ENCODE assay signal across 22 mouse cellular contexts in the genomic region with DNA sequence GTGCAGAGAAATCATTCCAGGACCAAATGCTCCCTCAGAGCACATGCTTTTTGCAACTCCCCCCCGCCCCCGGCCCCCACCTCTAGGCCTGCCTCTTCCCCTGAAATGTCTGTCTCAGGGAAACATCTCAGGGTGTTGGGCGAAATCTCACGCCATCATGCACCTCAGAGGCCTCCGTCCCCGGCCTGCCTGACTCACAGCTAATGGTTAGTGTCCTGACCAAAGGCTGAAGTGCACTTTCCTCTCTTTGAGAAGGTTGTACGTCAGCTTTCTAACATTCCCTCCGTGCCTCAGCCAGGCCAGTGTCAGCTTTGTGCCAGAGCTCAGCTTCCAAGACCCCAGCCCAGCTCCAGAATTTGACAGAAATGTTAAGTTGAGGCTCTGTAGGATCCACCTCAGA.
DNase-seq lines count a peak whose midpoint lies in the region; ATAC-seq and TF ChIP-seq lines count a peak whose summit lies in the region.
"Had no signal": no experiment of that assay in that cellular context is flagged by ENCODE, and none has a peak within 500 bp of the region (broad histone marks: within the 10 kb centered on the region; RNA-seq: fewer than 3 reads in every experiment).

No protein-coding gene starts in this region.

- no peak for TF ChIP-seq CTCF in gastrocnemius, adult 2 months (IDR thresholded peaks at IDR 0.05)
- TF ChIP-seq CTCF in kidney, postnatal 0 days (IDR thresholded peaks at IDR 0.05; ENCODE audit: low read depth) = no peak

- intact Hi-C loops in gastrocnemius, adult 2 months (cut with DNase I) = loop anchor here (10.0 kb wide), 1 partner anchor 737 kb away; a partner anchor contains a TSS
- intact Hi-C loops in gastrocnemius, postnatal 36 days (cut with DNase I) = no loop called here

- peak; percentile 54; the same call in 1 of the 2 replicates for ATAC-seq in kidney, postnatal 0 days (replicated peaks; ENCODE audit: low FRiP score, low read depth)
- no peak for ATAC-seq in kidney, embryonic 14.5 days (ENCODE audit: low FRiP score, low TSS enrichment)
- ATAC-seq: forebrain, embryonic 14.5 days; forebrain, embryonic 16.5 days had no signal

- 0 out of 2 replicates have a peak, but pooled peaks cover 4% of the 10 kb centered on the region for H3K4me1 ChIP-seq in kidney, postnatal 0 days (replicated peaks; ENCODE audit: insufficient read depth, low read length)
- no peaks in the 10 kb centered on the region for H3K4me1 ChIP-seq in kidney, embryonic 14.5 days (ENCODE audit: control insufficient read depth, insufficient read depth, low read length)
- H3K4me1 ChIP-seq: forebrain, embryonic 10.5 days had no signal

- H3K27ac ChIP-seq in gastrocnemius, adult 2 months = peak overlapping the region; percentile 74
- H3K27ac ChIP-seq in kidney, postnatal 0 days = no peak overlapping the region
- H3K27ac ChIP-seq in kidney, embryonic 14.5 days (ENCODE audit: low read depth, low read length) = no peak overlapping the region
- H3K27ac ChIP-seq: embryonic facial prominence, embryonic 13.5 days; embryonic facial prominence, embryonic 15.5 days; forebrain, embryonic 10.5 days had no signal

- no peak overlapping the region for H3K4me2 ChIP-seq in kidney, postnatal 0 days (ENCODE audit: low read length)
- no peak overlapping the region for H3K4me2 ChIP-seq in kidney, embryonic 14.5 days (replicated peaks; ENCODE audit: low read depth, low read length)
- H3K4me2 ChIP-seq: embryonic facial prominence, embryonic 13.5 days; embryonic facial prominence, embryonic 15.5 days had no signal

- H3K4me3 ChIP-seq in gastrocnemius, adult 2 months = no peak overlapping the region
- H3K4me3 ChIP-seq in kidney, postnatal 0 days (replicated peaks; ENCODE audit: low read depth, low read length) = no peak overlapping the region
- H3K4me3 ChIP-seq in kidney, embryonic 14.5 days (ENCODE audit: low read length) = no peak overlapping the region
- H3K4me3 ChIP-seq: embryonic facial prominence, embryonic 13.5 days; embryonic facial prominence, embryonic 15.5 days; erythroblast, embryonic 14.5 days; forebrain, embryonic 10.5 days had no signal

- H3K36me3 ChIP-seq in kidney, postnatal 0 days (ENCODE audit: insufficient read depth, low read length) = no peaks in the 10 kb centered on the region
- peaks cover 15% of the 10 kb centered on the region; the same call in 1 of the 2 replicates for H3K36me3 ChIP-seq in kidney, embryonic 14.5 days (ENCODE audit: control insufficient read depth, insufficient read depth, low read length)

- no peaks in the 10 kb centered on the region for H3K27me3 ChIP-seq in kidney, postnatal 0 days (ENCODE audit: insufficient read depth, low read length)
- no peaks in the 10 kb centered on the region for H3K27me3 ChIP-seq in kidney, embryonic 14.5 days (ENCODE audit: control insufficient read depth, insufficient read depth, low read length)
- H3K27me3 ChIP-seq: embryonic facial prominence, embryonic 13.5 days; embryonic facial prominence, embryonic 15.5 days had no signal

- 80% methylated on average over 8 of the region's 8 CpGs for WGBS in kidney, postnatal 0 days
- 74% methylated on average over 8 of the region's 8 CpGs for WGBS in kidney, embryonic 14.5 days

- no peak for DNase-seq in gastrocnemius, adult 2 months
- DNase-seq in gastrocnemius, postnatal 36 days = no peak
- DNase-seq in kidney, postnatal 0 days (ENCODE audit: low spot score) = no peak
- DNase-seq in kidney, postnatal 25 days = peak; percentile 27 to 57
- no peak for DNase-seq in kidney, postnatal 10 days
- DNase-seq: adrenal gland, adult 2 months; adrenal gland, postnatal 10 days; adrenal gland, postnatal 25 days; cerebellum, adult 11 months; cerebellum, adult 18-20 months; cerebellum, adult 8-10 months; cerebellum, adult 9-11 months; cerebellum, postnatal 14 days; cerebellum, postnatal 36 days; embryo, embryonic 11 days had no signal

- no peaks in the 10 kb centered on the region for H3K9me3 ChIP-seq in kidney, postnatal 0 days (replicated peaks; ENCODE audit: low read length)
- H3K9me3 ChIP-seq in kidney, embryonic 14.5 days (ENCODE audit: control insufficient read depth, low read length) = no peaks in the 10 kb centered on the region
- H3K9me3 ChIP-seq: embryonic facial prominence, embryonic 13.5 days; embryonic facial prominence, embryonic 15.5 days; forebrain, embryonic 10.5 days had no signal

- no peak overlapping the region for H3K9ac ChIP-seq in kidney, postnatal 0 days (ENCODE audit: low read depth, low read length)
- H3K9ac ChIP-seq in kidney, embryonic 14.5 days (ENCODE audit: low read depth, low read length) = no peak overlapping the region
- H3K9ac ChIP-seq: embryonic facial prominence, embryonic 13.5 days; embryonic facial prominence, embryonic 15.5 days had no signal

Comparison
In these comparisons a context has a peak if more than half of its experiments do, and no peak if none do; other contexts are left out.
1. DNase-seq: peak in kidney, postnatal 25 days (2 of 2); none in gastrocnemius, adult 2 months (single experiment), gastrocnemius, postnatal 36 days (0 of 2), kidney, postnatal 0 days (single experiment) and kidney, postnatal 10 days (single experiment).